Mouse (Mus musculus) MEL (cell line): ENCODE results near the gene Pikfyve.

Experiments
- CHD2 ChIP-seq: IDR thresholded peaks from 2 replicates; pipeline ENCODE4 v1.6.1; 2011; ENCODE audit warnings: low read length, improper control_type of control experiment
- CTCF ChIP-seq, 3 experiments: IDR thresholded peaks in 2 of 3; conservative IDR thresholded peaks in 1 of 3; 2 replicates each; pipeline ENCODE4 v1.5.1; 2011 to 2012; ENCODE audit warnings: low read length in 3 of 3, low read depth in 2 of 3, mild to moderate bottlenecking in 2 of 3, improper control_type of control experiment in 1 of 3, inconsistent platforms in 1 of 3, mixed read lengths in 1 of 3, moderate library complexity in 1 of 3; ENCODE audit not compliant: control insufficient read depth in 1 of 3, insufficient read depth in 1 of 3, poor library complexity in 1 of 3, severe bottlenecking in 1 of 3
- EP300 ChIP-seq, 2 experiments: IDR thresholded peaks; 2 replicates each; pipeline ENCODE4 v1.6.1; 2011; ENCODE audit warnings: improper control_type of control experiment in 2 of 2, low read length in 2 of 2, low read depth in 1 of 2, mild to moderate bottlenecking in 1 of 2
- GATA1 ChIP-seq: IDR thresholded peaks from 2 replicates; pipeline ENCODE4 v1.6.1; 2011; ENCODE audit warnings: low read depth, low read length, improper control_type of control experiment
- POLR2A ChIP-seq, 2 experiments: IDR thresholded peaks; 2 replicates each; pipeline ENCODE4 v1.6.1; 2011 to 2012; ENCODE audit warnings: low read length in 2 of 2, mild to moderate bottlenecking in 2 of 2, control low read depth in 1 of 2, improper control_type of control experiment in 1 of 2, low read depth in 1 of 2, moderate library complexity in 1 of 2; ENCODE audit not compliant: control insufficient read depth in 1 of 2, insufficient read depth in 1 of 2, poor library complexity in 1 of 2
- POLR2AphosphoS5 ChIP-seq: IDR thresholded peaks from 2 replicates; pipeline ENCODE4 v1.6.1; 2012; ENCODE audit warnings: low read depth, borderline replicate concordance, mild to moderate bottlenecking, inconsistent platforms, low read length, moderate library complexity, mixed read lengths
- TAL1 ChIP-seq: IDR thresholded peaks from 2 replicates; pipeline ENCODE4 v1.6.1; 2012; ENCODE audit warnings: mild to moderate bottlenecking, inconsistent platforms, low read length, moderate library complexity, mixed read lengths
- TBP ChIP-seq: IDR thresholded peaks from 2 replicates; pipeline ENCODE4 v1.8.0; 2011; ENCODE audit warnings: low read depth, low read length, improper control_type of control experiment

- TF ChIP-seq POLR2AphosphoS5 (no peak), CTCF (IDR thresholded peaks at IDR 0.05 in 2 of 3, conservative IDR thresholded peaks at IDR 0.05 in 1 of 3; ENCODE audit: control insufficient read depth in 1 of 3, insufficient read depth in 1 of 3, low read depth in 2 of 3, low read length in 3 of 3, poor library complexity in 1 of 3, severe bottlenecking in 1 of 3) (no peak), CHD2 (no peak), POLR2A (IDR thresholded peaks at IDR 0.05; ENCODE audit: control insufficient read depth in 1 of 2, insufficient read depth in 1 of 2, low read depth in 1 of 2, low read length in 2 of 2, poor library complexity in 1 of 2) (no peak), TAL1 (no peak), TBP (no peak), EP300 (IDR thresholded peaks at IDR 0.05; ENCODE audit: low read depth in 1 of 2, low read length in 2 of 2) (peak in 1 of 2 experiments; percentile 40; a peak in 1 of 4 replicates), GATA1 (no peak)
Measured at GRCm38 (mm10) chr1:65223654-65224053, 37.2 kb downstream of the Pikfyve start.
